Mouse (Mus musculus): ENCODE results near the gene Cyp4v3.

GRCm38 (mm10) chr8:45291790-45292189, 41.2 kb downstream of the Cyp4v3 start:
- TF ChIP-seq POLR2A (IDR thresholded peaks at IDR 0.05; ENCODE audit: low read depth, low read length), result no peak
- no peak for TF ChIP-seq CTCF (IDR thresholded peaks at IDR 0.05; ENCODE audit: extremely low read depth, insufficient read depth, insufficient read length, insufficient replicate concordance)

Data from spleen, adult 2 months (tissue).